Mouse (Mus musculus): ENCODE measurements at regions not wholly inside any gene's neighbourhood (a gene's known extent, or its start where the extent isn't known, plus 50 kb on each side); places are given as distances from the start of the nearest gene placed in this dataset.

DNA sequence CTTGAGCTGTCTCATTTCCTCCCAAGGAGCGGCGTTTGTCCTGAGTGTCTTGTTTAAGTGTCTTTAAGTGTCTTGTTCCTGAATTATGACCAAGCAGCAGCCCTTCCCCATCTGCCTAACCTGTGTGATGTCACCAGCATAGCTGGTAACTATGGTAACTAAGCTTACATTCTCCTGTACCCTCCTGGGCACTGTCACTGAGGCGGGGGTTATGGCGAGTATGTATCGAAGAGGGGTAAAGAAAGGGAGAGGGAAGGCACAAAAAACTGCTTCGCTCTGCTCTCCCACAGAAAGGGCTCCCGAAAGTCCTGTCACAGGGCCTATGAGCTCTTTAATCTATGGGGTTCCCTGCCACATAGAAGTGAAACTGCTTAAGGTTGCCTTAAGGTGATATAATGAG lies 89.6 kb downstream of the Ppp4r2 start:
- no peaks in the 10 kb centered on the region for H3K36me3 ChIP-seq (ENCODE audit: control insufficient read depth, insufficient read depth, low read length)
- H3K9ac ChIP-seq (ENCODE audit: low read length), result no peak overlapping the region
- H3K4me3 ChIP-seq (ENCODE audit: low read depth, low read length), result no peak overlapping the region
- no peaks in the 10 kb centered on the region for H3K4me1 ChIP-seq (replicated peaks; ENCODE audit: control insufficient read depth, insufficient read depth, low read length)
- H3K9me3 ChIP-seq (ENCODE audit: control insufficient read depth, low read length), result no peaks in the 10 kb centered on the region
- H3K27me3 ChIP-seq (ENCODE audit: control insufficient read depth, insufficient read depth, low read length), result no peaks in the 10 kb centered on the region
- H3K4me2 ChIP-seq (ENCODE audit: low read depth, low read length, severe bottlenecking), result no peak overlapping the region
- no peak overlapping the region for H3K27ac ChIP-seq (ENCODE audit: low read depth, low read length)
- no peak for DNase-seq (ENCODE audit: low spot score)
- no peak for ATAC-seq (replicated peaks; ENCODE audit: low FRiP score)
- WGBS, result 87% methylated on average over 7 of the region's 7 CpGs

DNA sequence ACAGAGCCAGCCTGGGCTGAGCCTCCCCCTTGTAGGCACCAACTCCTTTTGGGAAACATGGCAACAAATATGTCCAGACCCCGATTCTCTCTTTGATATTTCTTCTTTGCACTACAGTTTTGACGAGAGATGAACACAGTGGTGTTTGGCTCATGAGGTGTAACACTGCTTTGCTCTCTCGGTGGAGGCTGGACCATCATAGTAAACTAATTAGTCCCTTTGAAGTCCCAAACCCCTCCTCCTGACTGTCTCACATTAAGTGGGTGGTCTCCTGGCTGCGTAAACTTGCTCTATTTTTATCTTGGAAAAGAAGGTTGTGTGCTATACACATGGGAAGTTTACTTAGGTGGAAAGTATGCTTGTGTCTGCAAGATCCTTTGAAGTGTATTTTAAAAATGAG lies 90.3 kb downstream of the Ppp4r2 start:
- DNase-seq (ENCODE audit: low spot score) (no peak), ATAC-seq (replicated peaks; ENCODE audit: low FRiP score) (no peak)
- 69% methylated on average over 4 of the region's 4 CpGs for WGBS
- Histone ChIP-seq H3K4me3 (ENCODE audit: low read depth, low read length) (no peak overlapping the region), H3K36me3 (ENCODE audit: control insufficient read depth, insufficient read depth, low read length) (no peaks in the 10 kb centered on the region), H3K4me1 (replicated peaks; ENCODE audit: control insufficient read depth, insufficient read depth, low read length) (no peaks in the 10 kb centered on the region), H3K9ac (ENCODE audit: low read length) (no peak overlapping the region), H3K4me2 (ENCODE audit: low read depth, low read length, severe bottlenecking) (no peak overlapping the region), H3K27me3 (ENCODE audit: control insufficient read depth, insufficient read depth, low read length) (no peaks in the 10 kb centered on the region), H3K27ac (ENCODE audit: low read depth, low read length) (no peak overlapping the region), H3K9me3 (ENCODE audit: control insufficient read depth, low read length) (no peaks in the 10 kb centered on the region)

- H3K4me3 ChIP-seq (ENCODE audit: low read depth, low read length), result no peak overlapping the region
- no peaks in the 10 kb centered on the region for H3K4me1 ChIP-seq (replicated peaks; ENCODE audit: control insufficient read depth, insufficient read depth, low read length)
- H3K9me3 ChIP-seq (ENCODE audit: control insufficient read depth, low read length), result no peaks in the 10 kb centered on the region
- ATAC-seq (replicated peaks; ENCODE audit: low FRiP score) (no peak), DNase-seq (ENCODE audit: low spot score) (no peak)
- H3K4me2 ChIP-seq (ENCODE audit: low read depth, low read length, severe bottlenecking), result no peak overlapping the region
- H3K27ac ChIP-seq (ENCODE audit: low read depth, low read length), result no peak overlapping the region
- no peaks in the 10 kb centered on the region for H3K27me3 ChIP-seq (ENCODE audit: control insufficient read depth, insufficient read depth, low read length)
- no peaks in the 10 kb centered on the region for H3K36me3 ChIP-seq (ENCODE audit: control insufficient read depth, insufficient read depth, low read length)
- no peak overlapping the region for H3K9ac ChIP-seq (ENCODE audit: low read length)
- WGBS, result 83% methylated on average over 16 of the region's 16 CpGs
These were observed 95.7 kb downstream of the Ppp4r2 start for GRCm38 (mm10) chr6:100928791-100929758.

DNA sequence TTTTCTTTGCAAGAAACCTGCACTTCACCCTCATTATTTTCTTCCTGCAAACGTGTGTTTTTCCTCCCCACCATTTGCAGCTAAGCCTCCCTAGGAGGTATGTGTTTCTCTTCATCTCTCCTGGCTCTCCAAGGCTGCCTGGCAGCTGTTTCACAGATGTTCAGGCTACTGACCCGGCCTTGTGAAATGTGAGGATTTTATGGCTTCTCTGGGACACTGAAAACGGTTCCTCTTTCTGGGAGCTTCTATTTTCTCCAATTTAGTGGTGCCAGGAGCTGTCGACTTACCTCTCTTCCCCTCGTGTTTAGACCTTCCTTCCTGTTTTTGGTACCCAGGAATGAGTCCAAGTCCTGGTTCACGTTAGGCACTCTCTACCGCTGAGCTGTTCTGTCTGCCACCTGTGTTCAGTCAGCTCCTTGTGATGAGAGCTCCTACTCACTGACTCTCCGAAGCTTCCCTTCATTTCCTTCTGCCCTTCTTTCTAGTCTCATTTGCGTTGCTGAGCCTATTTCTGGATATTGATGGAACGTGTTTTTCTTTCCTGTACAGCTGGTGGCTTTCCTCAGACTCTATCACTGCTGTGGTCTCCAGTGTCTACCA lies 96.4 kb downstream of the Ppp4r2 start:
- Histone ChIP-seq H3K27ac (ENCODE audit: low read depth, low read length) (no peak overlapping the region), H3K27me3 (ENCODE audit: control insufficient read depth, insufficient read depth, low read length) (no peaks in the 10 kb centered on the region)

DNA sequence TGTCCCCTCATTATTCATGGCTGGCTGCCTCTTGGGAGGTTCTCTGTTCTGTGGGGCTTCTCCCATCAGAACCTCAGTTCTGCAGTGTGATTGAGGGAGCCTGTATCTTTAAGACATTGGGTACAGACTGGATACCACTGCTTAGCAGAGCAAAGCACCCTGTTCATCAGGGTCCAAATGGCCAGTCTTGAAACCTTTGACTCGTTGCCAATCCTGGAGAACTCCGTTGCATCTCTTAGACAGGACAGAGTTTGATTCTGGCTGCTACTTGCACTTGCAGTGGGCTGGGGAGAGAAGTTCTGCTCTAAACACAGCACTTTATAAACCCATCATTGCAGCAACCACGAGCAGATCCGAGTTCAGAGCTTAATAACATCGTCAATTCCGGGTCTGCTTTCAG lies 97.3 kb downstream of the Ppp4r2 start:
- 89% methylated on average over 6 of the region's 6 CpGs for WGBS

More for the DNA sequence above, 96.4 kb downstream of the Ppp4r2 start:
- H3K4me1 ChIP-seq (replicated peaks; ENCODE audit: control insufficient read depth, insufficient read depth, low read length), result no peaks in the 10 kb centered on the region
- DNase-seq (ENCODE audit: low spot score), result no peak
- no peaks in the 10 kb centered on the region for H3K36me3 ChIP-seq (ENCODE audit: control insufficient read depth, insufficient read depth, low read length)
- H3K9me3 ChIP-seq (ENCODE audit: control insufficient read depth, low read length), result no peaks in the 10 kb centered on the region
- no peak for ATAC-seq (replicated peaks; ENCODE audit: low FRiP score)
- no peak overlapping the region for H3K9ac ChIP-seq (ENCODE audit: low read length)
- no peak overlapping the region for H3K4me3 ChIP-seq (ENCODE audit: low read depth, low read length)
- WGBS, result 63% methylated on average over 10 of the region's 10 CpGs
- H3K4me2 ChIP-seq (ENCODE audit: low read depth, low read length, severe bottlenecking), result no peak overlapping the region

GRCm38 (mm10) chr6:100934424-100934823 lies 101.0 kb downstream of the Ppp4r2 start:
- Histone ChIP-seq H3K9me3 (ENCODE audit: control insufficient read depth, low read length) (no peaks in the 10 kb centered on the region), H3K4me2 (ENCODE audit: low read depth, low read length, severe bottlenecking) (no peak overlapping the region), H3K36me3 (ENCODE audit: control insufficient read depth, insufficient read depth, low read length) (no peaks in the 10 kb centered on the region), H3K27ac (ENCODE audit: low read depth, low read length) (no peak overlapping the region), H3K4me3 (ENCODE audit: low read depth, low read length) (no peak overlapping the region), H3K27me3 (ENCODE audit: control insufficient read depth, insufficient read depth, low read length) (no peaks in the 10 kb centered on the region), H3K4me1 (replicated peaks; ENCODE audit: control insufficient read depth, insufficient read depth, low read length) (no peaks in the 10 kb centered on the region), H3K9ac (ENCODE audit: low read length) (no peak overlapping the region)
- WGBS, result 90% methylated on average over 5 of the region's 5 CpGs
- ATAC-seq (replicated peaks; ENCODE audit: low FRiP score) (no peak), DNase-seq (ENCODE audit: low spot score) (no peak)

More for the DNA sequence above, 97.3 kb downstream of the Ppp4r2 start:
- no peak overlapping the region for H3K9ac ChIP-seq (ENCODE audit: low read length)
- H3K27ac ChIP-seq (ENCODE audit: low read depth, low read length), result no peak overlapping the region
- ATAC-seq (replicated peaks; ENCODE audit: low FRiP score), result no peak
- H3K4me1 ChIP-seq (replicated peaks; ENCODE audit: control insufficient read depth, insufficient read depth, low read length), result no peaks in the 10 kb centered on the region
- H3K4me3 ChIP-seq (ENCODE audit: low read depth, low read length), result no peak overlapping the region
- DNase-seq (ENCODE audit: low spot score), result no peak
- H3K9me3 ChIP-seq (ENCODE audit: control insufficient read depth, low read length), result no peaks in the 10 kb centered on the region
- no peaks in the 10 kb centered on the region for H3K36me3 ChIP-seq (ENCODE audit: control insufficient read depth, insufficient read depth, low read length)
- H3K4me2 ChIP-seq (ENCODE audit: low read depth, low read length, severe bottlenecking), result no peak overlapping the region
- no peaks in the 10 kb centered on the region for H3K27me3 ChIP-seq (ENCODE audit: control insufficient read depth, insufficient read depth, low read length)

DNA sequence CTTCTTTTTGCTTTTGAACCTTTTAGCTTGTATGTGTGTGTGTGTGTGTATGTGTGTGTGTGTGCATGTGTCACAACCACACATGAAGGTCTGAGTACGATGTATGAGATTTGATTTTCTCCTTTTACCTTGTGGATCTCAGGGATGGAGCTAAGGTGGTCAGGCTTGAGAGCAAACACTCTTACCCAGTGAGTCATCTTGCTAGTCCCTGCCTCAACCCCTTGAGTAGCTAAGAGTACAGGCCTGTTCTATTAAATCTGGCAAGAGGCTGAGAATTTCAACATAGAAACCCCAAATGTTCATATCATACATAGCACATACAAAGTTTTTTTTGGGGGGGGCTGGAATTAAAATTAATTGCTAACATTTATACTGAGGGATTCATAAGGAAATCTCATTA lies 104.4 kb downstream of the Ppp4r2 start:
- Histone ChIP-seq H3K27ac (ENCODE audit: low read depth, low read length) (no peak overlapping the region), H3K4me2 (ENCODE audit: low read depth, low read length, severe bottlenecking) (no peak overlapping the region), H3K9me3 (ENCODE audit: control insufficient read depth, low read length) (no peaks in the 10 kb centered on the region), H3K4me3 (ENCODE audit: low read depth, low read length) (no peak overlapping the region), H3K27me3 (ENCODE audit: control insufficient read depth, insufficient read depth, low read length) (no peaks in the 10 kb centered on the region), H3K9ac (ENCODE audit: low read length) (no peak overlapping the region), H3K4me1 (replicated peaks; ENCODE audit: control insufficient read depth, insufficient read depth, low read length) (no peaks in the 10 kb centered on the region), H3K36me3 (ENCODE audit: control insufficient read depth, insufficient read depth, low read length) (no peaks in the 10 kb centered on the region)
- ATAC-seq (replicated peaks; ENCODE audit: low FRiP score) (no peak), DNase-seq (ENCODE audit: low spot score) (no peak)
- WGBS, result 97% methylated on average over 1 of the region's 1 CpGs

GRCm38 (mm10) chr6:100938376-100938775 lies 105.0 kb downstream of the Ppp4r2 start:
- no peak overlapping the region for H3K4me3 ChIP-seq (ENCODE audit: low read depth, low read length)
- 75% methylated on average over 11 of the region's 11 CpGs for WGBS
- no peaks in the 10 kb centered on the region for H3K9me3 ChIP-seq (ENCODE audit: control insufficient read depth, low read length)
- H3K27me3 ChIP-seq (ENCODE audit: control insufficient read depth, insufficient read depth, low read length), result no peaks in the 10 kb centered on the region
- no peaks in the 10 kb centered on the region for H3K36me3 ChIP-seq (ENCODE audit: control insufficient read depth, insufficient read depth, low read length)
- no peak overlapping the region for H3K27ac ChIP-seq (ENCODE audit: low read depth, low read length)
- H3K9ac ChIP-seq (ENCODE audit: low read length), result no peak overlapping the region
- H3K4me1 ChIP-seq (replicated peaks; ENCODE audit: control insufficient read depth, insufficient read depth, low read length), result no peaks in the 10 kb centered on the region
- no peak overlapping the region for H3K4me2 ChIP-seq (ENCODE audit: low read depth, low read length, severe bottlenecking)
- DNase-seq (ENCODE audit: low spot score) (no peak), ATAC-seq (replicated peaks; ENCODE audit: low FRiP score) (no peak)

Data from forebrain, embryonic 11.5 days (tissue).